Mouse (Mus musculus): ENCODE data around the gene Mrpl20.

DNA sequence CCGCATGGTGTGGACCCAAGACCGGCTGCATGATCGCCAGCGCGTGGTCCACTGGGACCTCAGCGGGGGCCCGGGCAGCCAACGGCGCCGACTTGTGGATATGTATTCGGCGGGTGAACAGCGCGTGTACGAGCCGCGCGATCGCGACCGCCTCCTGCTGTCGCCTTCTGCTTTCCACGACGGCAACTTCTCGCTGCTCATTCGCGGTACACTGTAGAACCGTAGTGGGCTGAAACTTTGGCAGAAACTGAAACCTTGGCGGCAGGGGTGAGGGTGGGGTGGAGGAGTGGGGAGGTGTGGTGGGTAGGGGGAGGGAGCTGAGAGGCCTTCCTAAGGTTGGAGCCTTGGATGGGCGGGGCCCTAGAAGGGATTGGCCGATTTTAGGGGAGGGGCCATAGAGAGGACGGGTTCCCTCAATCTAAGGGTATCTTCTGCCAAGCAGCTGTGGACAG is 38.4 kb downstream of the Mrpl20 start:
- TF ChIP-seq ZNF384 (IDR thresholded peaks at IDR 0.05; ENCODE audit: low read depth, low read length): no peak
- no peak for TF ChIP-seq TAL1 (IDR thresholded peaks at IDR 0.05; ENCODE audit: low read length)
- peak in 2 of 3 experiments; percentile 40 to 45; a peak in 3 of 6 replicates for TF ChIP-seq CTCF (IDR thresholded peaks at IDR 0.05 in 2 of 3, conservative IDR thresholded peaks at IDR 0.05 in 1 of 3; ENCODE audit: control insufficient read depth in 1 of 3, insufficient read depth in 1 of 3, low read depth in 2 of 3, low read length in 3 of 3, poor library complexity in 1 of 3, severe bottlenecking in 1 of 3)
- no peak for TF ChIP-seq ELF1 (IDR thresholded peaks at IDR 0.05; ENCODE audit: low read depth, low read length)
- TF ChIP-seq E2F4 (IDR thresholded peaks at IDR 0.05; ENCODE audit: borderline replicate concordance, low read depth, low read length): no peak
- TF ChIP-seq USF2 (IDR thresholded peaks at IDR 0.05; ENCODE audit: borderline replicate concordance in 1 of 2, insufficient read depth in 1 of 2, low read depth in 1 of 2, low read length in 2 of 2): no peak
- TF ChIP-seq KAT2A (conservative IDR thresholded peaks at IDR 0.05; ENCODE audit: low read depth, low read length): no peak
- TF ChIP-seq TCF12 (IDR thresholded peaks at IDR 0.05; ENCODE audit: low read depth, low read length): 0 out of 2 replicates have a peak, but pooled peaks have one; percentile 6
- TF ChIP-seq POLR2A (IDR thresholded peaks at IDR 0.05; ENCODE audit: control insufficient read depth in 1 of 2, insufficient read depth in 1 of 2, low read depth in 1 of 2, low read length in 2 of 2, poor library complexity in 1 of 2): peak; percentile 43 to 64; a peak in 1 of 4 replicates
- peak; percentile 51; the same call in 1 of the 2 replicates for TF ChIP-seq SIN3A (IDR thresholded peaks at IDR 0.05; ENCODE audit: low read length)
- no peak for TF ChIP-seq ZKSCAN1 (IDR thresholded peaks at IDR 0.05; ENCODE audit: low read depth, low read length)
- TF ChIP-seq NRF1 (IDR thresholded peaks at IDR 0.05; ENCODE audit: insufficient read depth, low read depth, low read length, poor library complexity, severe bottlenecking): no peak

Measured in MEL (cell line).